Mouse (Mus musculus): ENCODE results near the gene Dock10.

GRCm38 (mm10) chr1:80459923-80460322, 298.4 kb downstream of the Dock10 start:
- TF ChIP-seq POLR2A (IDR thresholded peaks at IDR 0.05; ENCODE audit: borderline replicate concordance, low read depth, low read length) (no peak), CTCF (IDR thresholded peaks at IDR 0.05; ENCODE audit: low read depth, low read length) (no peak)

Measured in bone marrow macrophage, adult 2 months (primary cell).